Mouse (Mus musculus) embryonic facial prominence, embryonic 15.5 days (tissue): Measurements from ENCODE around the gene Rnf216. TPM values are rescaled to one million over a fixed set of nuclear protein-coding genes. Genes with fewer than 3 reads are reported as not detected.

Source experiments
- ATAC-seq: fragments of 200-750 bp; cut with Nextera tagmentation; 2 replicates; pipeline ENCODE4 v1.8.0; 2017; ENCODE audit warnings: low read depth, moderate TSS enrichment; ENCODE audit not compliant: insufficient number of reproducible peaks, low FRiP score, low TSS enrichment
- H3K27ac ChIP-seq: fragments of 300-500 bp; sonication (generic); replicated peaks from 2 replicates; pipeline ENCODE4 v1.5.1; 2015; ENCODE audit warnings: mild to moderate bottlenecking, inconsistent platforms
- H3K27me3 ChIP-seq: fragments of 300-500 bp; sonication (generic); 2 replicates; pipeline ENCODE4 v1.6.1; 2015; ENCODE audit warnings: inconsistent platforms
- H3K36me3 ChIP-seq: fragments of 300-500 bp; sonication (generic); 2 replicates; pipeline ENCODE4 v1.6.1; 2015; ENCODE audit warnings: mild to moderate bottlenecking, inconsistent platforms
- H3K4me1 ChIP-seq: fragments of 300-500 bp; sonication (generic); 2 replicates; pipeline ENCODE4 v1.6.1; 2015; ENCODE audit warnings: inconsistent platforms
- H3K4me2 ChIP-seq: fragments of 300-500 bp; sonication (generic); replicated peaks from 2 replicates; pipeline ENCODE4 v1.6.1; 2015; ENCODE audit warnings: mild to moderate bottlenecking, inconsistent platforms
- H3K4me3 ChIP-seq: fragments of 300-500 bp; sonication (generic); replicated peaks from 2 replicates; pipeline ENCODE4 v1.5.1; 2015; ENCODE audit warnings: mild to moderate bottlenecking, inconsistent platforms
- H3K9ac ChIP-seq: fragments of 300-500 bp; sonication (generic); 2 replicates; pipeline ENCODE4 v1.6.1; 2015; ENCODE audit warnings: inconsistent platforms
- H3K9me3 ChIP-seq: fragments of 300-500 bp; sonication (generic); replicated peaks from 2 replicates; pipeline ENCODE4 v1.6.1; 2016; ENCODE audit warnings: inconsistent platforms
- WGBS: fragments of 180-500 bp; shearing (Covaris S2); methylation state at CpG from one replicate; pipeline ENCODE4 v1.1.7; 2015; 5-methylcytosine and 5-hydroxymethylcytosine counted together
- polyA plus RNA-seq: library from polyadenylated mRNA; unstranded; fragments of >200 nt; fragmentation: Nextera tagmentation; extraction: Ambion mirVana; gene quantifications from 2 replicates; pipeline ENCODE4 v1.2.1, GENCODE M21; 2015

Rnf216 gene
- polyA plus RNA-seq, 1 experiment from 2014 or later = 41.2 TPM

DNA sequence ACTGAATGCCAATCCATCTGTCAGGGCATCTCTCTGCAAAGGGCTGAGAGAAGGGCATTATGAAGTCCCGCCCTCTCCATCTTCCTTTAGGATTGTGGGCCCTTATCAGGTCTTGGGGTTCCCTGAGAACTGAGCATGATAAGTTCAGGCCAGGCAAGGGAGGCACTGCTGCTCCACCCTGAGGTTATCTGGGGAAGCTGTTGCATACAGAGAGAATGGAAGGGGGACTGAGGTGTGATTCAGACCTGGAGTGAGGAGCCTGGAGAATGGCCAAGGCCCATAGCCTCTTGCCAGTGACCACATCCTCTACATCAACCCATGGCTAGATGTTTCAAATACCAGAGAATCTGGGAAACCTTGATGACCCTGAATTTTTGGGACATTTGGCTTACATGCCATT is 76.7 kb downstream of the Rnf216 start:
- Histone ChIP-seq H3K4me1 (peaks cover 11% of the 10 kb centered on the region), H3K27me3 (no peaks in the 10 kb centered on the region), H3K4me3 (no peak overlapping the region), H3K27ac (no peak overlapping the region), H3K9me3 (no peaks in the 10 kb centered on the region), H3K36me3 (peaks cover 8% of the 10 kb centered on the region; the same call in 1 of the 2 replicates), H3K9ac (no peak overlapping the region), H3K4me2 (no peak overlapping the region)
- 89% methylated on average over 1 of the region's 1 CpGs for WGBS
- no peak for ATAC-seq

DNA sequence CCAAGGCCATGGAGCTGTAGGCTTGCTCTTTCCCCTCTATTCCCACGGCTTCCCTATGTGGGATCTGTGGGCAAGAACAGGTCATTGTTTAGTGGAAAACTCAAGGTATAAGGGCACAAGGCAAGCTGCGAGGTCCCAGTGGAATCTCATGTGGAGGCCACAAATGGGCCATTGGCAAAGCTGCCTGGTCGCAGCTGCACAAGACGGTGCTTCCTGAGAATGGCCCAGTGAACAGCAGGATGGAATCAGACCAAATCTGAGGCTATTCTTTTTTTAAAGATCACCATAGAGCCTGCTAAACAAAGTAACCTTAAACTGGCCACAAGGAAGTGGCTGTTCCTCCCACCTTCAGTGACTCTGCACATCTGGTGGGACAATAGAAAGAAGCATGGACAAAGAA is 77.5 kb downstream of the Rnf216 start:
- Histone ChIP-seq H3K4me3 (no peak overlapping the region), H3K9ac (no peak overlapping the region), H3K9me3 (no peaks in the 10 kb centered on the region), H3K27me3 (no peaks in the 10 kb centered on the region), H3K36me3 (peaks cover 12% of the 10 kb centered on the region; the same call in 1 of the 2 replicates), H3K4me1 (peaks cover 11% of the 10 kb centered on the region), H3K4me2 (no peak overlapping the region), H3K27ac (no peak overlapping the region)
- WGBS = 82% methylated on average over 4 of the region's 4 CpGs
- no peak for ATAC-seq

DNA sequence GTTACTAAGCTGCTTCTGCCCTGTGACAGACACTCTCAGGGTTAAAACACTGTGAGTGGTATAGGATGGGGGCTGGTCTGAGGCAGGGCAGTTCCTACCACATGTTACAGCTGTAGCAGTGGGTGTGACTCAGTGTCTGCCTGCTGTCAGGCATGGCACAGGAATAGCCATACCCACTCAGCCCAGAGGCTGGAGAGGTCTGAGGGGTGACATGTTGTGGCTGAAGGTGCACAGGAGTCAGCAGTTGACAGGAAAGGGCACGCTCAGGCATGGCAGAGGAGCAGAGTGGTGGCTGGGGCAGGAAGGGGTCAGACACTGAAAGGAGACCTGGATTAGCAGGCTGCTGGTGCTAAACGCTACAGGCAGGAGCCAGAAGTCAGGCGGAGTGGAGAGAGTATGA is 78.7 kb downstream of the Rnf216 start:
- no peak for ATAC-seq
- peaks cover 11% of the 10 kb centered on the region for H3K4me1 ChIP-seq
- 58% methylated on average over 3 of the region's 3 CpGs for WGBS
- H3K4me2 ChIP-seq = no peak overlapping the region
- no peak overlapping the region for H3K9ac ChIP-seq
- no peak overlapping the region for H3K4me3 ChIP-seq
- H3K27me3 ChIP-seq = no peaks in the 10 kb centered on the region
- no peaks in the 10 kb centered on the region for H3K9me3 ChIP-seq
- no peak overlapping the region for H3K27ac ChIP-seq
- H3K36me3 ChIP-seq = peaks cover 12% of the 10 kb centered on the region; the same call in 1 of the 2 replicates

DNA sequence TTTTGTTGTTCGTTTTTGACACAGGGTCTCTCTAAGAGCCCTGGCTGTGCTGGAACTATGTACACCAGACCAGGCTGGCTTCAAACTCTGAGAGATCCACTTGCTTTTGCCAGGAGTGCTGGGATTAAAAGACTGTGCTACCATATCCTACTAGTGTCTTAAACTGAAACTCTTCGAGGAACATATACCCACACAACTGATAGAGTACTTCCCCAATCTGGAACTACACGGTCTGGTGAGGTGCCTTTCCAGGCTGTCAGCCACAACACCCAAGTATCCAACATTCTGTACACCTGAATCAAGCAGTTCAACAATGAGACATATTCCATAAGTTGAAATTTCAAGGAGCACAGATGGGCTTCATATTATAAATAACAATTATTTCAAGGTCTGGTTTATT is 79.5 kb downstream of the Rnf216 start:
- Histone ChIP-seq H3K4me2 (no peak overlapping the region), H3K36me3 (peaks cover 10% of the 10 kb centered on the region; the same call in 1 of the 2 replicates), H3K27me3 (no peaks in the 10 kb centered on the region), H3K9me3 (no peaks in the 10 kb centered on the region), H3K4me1 (peaks cover 11% of the 10 kb centered on the region), H3K4me3 (no peak overlapping the region), H3K27ac (no peak overlapping the region), H3K9ac (no peak overlapping the region)
- no peak for ATAC-seq
- 79% methylated on average over 3 of the region's 3 CpGs for WGBS

DNA sequence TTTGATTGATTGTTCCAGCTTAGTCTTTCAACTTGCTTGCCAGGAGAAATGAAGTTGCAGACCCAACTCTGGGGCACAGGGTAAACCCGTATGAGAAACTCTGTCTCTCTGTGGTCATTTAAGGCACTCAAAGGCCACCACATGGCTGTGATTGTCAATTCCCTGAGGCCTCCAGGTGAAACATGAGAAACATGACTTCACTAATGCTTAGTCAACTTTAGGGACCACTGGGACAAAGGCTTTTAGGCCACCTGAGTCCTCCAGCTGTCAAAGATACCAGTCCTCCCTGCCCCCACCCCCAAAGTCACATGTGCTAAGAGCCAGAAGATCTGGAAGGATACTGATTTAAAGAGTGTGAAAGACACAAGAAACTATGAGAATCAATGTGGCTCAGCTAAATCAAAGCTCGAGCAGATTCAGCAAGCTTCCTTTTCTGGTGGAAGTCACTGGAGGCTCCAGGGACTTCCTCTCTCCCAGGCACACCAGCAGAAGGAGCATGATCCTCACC is 80.1 kb downstream of the Rnf216 start:
- ATAC-seq = no peak
- no peaks in the 10 kb centered on the region for H3K27me3 ChIP-seq
- H3K9me3 ChIP-seq = no peaks in the 10 kb centered on the region
- H3K4me1 ChIP-seq = peaks cover 11% of the 10 kb centered on the region
- 27% methylated on average over 2 of the region's 2 CpGs for WGBS
- no peak overlapping the region for H3K4me3 ChIP-seq
- no peak overlapping the region for H3K4me2 ChIP-seq
- peaks cover 16% of the 10 kb centered on the region; the same call in 1 of the 2 replicates for H3K36me3 ChIP-seq
- H3K27ac ChIP-seq = peak overlapping the region; percentile 25; the same call in 1 of the 2 replicates
- no peak overlapping the region for H3K9ac ChIP-seq

DNA sequence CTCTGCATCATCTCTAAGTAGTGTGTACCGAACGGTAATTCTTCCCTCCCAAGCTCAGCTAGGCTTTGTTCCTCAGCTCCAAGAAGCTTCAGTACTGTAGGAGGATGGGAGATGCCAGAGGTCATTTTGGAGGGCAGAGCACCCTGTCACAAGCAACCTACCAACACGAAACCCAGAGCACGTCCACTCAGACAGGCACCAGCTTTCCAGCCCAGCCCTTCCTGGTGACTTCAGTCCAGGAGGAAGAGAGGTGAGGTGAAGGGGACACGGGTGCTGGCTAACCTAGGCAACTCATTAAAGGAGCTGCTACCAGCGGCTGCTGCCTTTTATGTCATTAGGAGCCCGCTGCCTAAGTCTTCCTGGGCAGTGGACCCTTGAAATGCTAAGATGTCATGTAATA is 81.1 kb downstream of the Rnf216 start:
- no peak overlapping the region for H3K4me2 ChIP-seq
- H3K9ac ChIP-seq = no peak overlapping the region

DNA sequence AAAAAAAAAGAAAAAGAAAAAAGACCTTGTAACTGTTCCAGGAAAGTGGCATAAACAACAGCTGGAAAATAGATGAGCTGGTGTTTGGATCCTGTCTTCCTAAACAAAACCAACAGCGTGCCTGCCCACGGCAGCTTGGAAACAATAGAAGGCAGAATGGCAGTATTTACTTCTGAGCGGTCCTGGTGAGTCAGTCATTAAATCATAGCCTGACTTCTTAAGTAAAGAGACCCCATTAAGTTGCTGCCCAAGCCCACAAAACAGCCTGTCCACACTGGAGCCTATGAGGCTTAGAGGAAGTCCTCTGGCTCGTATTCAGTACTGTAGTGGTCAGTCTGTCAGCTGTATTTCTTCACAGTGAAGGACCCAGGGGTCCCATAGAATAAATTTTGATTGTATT is 81.6 kb downstream of the Rnf216 start:
- no peaks in the 10 kb centered on the region for H3K9me3 ChIP-seq
- H3K4me1 ChIP-seq = peaks cover 11% of the 10 kb centered on the region
- H3K4me2 ChIP-seq = no peak overlapping the region
- peaks cover 30% of the 10 kb centered on the region for H3K36me3 ChIP-seq
- no peak for ATAC-seq
- 69% methylated on average over 4 of the region's 4 CpGs for WGBS
- H3K27ac ChIP-seq = 0 out of 2 replicates have a peak overlapping the region, but pooled peaks have one; percentile 39
- H3K4me3 ChIP-seq = no peak overlapping the region
- no peak overlapping the region for H3K9ac ChIP-seq
- H3K27me3 ChIP-seq = no peaks in the 10 kb centered on the region

More for the DNA sequence above, 81.1 kb downstream of the Rnf216 start:
- Histone ChIP-seq H3K4me1 (peaks cover 11% of the 10 kb centered on the region), H3K4me3 (no peak overlapping the region), H3K9me3 (no peaks in the 10 kb centered on the region), H3K27ac (peak overlapping the region; percentile 39; the same call in 1 of the 2 replicates), H3K27me3 (no peaks in the 10 kb centered on the region), H3K36me3 (peaks cover 25% of the 10 kb centered on the region)
- no peak for ATAC-seq
- 53% methylated on average over 7 of the region's 7 CpGs for WGBS

DNA sequence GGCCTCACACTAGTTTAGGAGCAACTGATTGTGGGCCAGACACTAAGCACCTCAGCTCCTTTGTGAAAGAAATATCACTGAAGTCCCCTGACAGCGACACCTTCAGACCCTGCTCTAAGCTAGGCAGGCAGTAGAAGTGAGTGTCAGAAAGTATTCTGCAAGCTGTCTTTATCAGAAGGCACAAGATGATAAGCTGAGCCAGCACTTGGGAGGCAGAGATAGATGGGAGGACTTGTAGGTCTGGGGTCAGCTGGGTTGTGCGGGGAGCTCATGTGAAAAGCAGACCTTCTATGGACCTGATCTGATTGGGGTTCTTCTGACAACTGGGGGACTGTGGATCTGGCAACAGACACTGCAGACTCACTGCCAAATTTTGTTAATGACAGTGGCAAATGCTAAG is 88.9 kb downstream of the Rnf216 start:
- WGBS = 96% methylated on average over 2 of the region's 2 CpGs
- no peak overlapping the region for H3K4me2 ChIP-seq
- ATAC-seq = no peak

DNA sequence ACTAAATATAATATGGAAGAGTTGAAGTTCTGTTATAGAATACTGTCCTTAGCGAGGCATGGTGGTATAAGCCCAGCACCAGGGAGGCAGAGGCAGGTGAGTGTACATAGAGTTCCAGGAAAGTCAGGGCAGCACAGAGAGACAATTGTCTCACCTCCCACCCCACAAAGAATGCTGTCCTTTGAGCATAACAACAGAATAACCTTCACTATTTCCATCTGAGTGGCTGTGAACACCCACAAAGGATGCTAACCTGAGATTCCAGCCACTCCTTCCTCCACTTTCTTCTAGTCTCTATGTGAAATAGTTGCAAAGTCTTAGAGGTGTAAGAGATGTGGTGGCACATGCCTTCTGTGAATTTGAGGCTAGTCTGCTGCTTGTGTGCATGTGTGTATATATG is 89.8 kb downstream of the Rnf216 start:
- Histone ChIP-seq H3K27me3 (no peaks in the 10 kb centered on the region), H3K27ac (no peak overlapping the region), H3K9me3 (no peaks in the 10 kb centered on the region), H3K9ac (no peak overlapping the region), H3K4me2 (no peak overlapping the region), H3K36me3 (peaks cover 53% of the 10 kb centered on the region), H3K4me3 (no peak overlapping the region), H3K4me1 (no peaks in the 10 kb centered on the region)
- 83% methylated on average over 1 of the region's 1 CpGs for WGBS
- ATAC-seq = no peak

More for the DNA sequence above, 88.9 kb downstream of the Rnf216 start:
- Histone ChIP-seq H3K4me3 (no peak overlapping the region), H3K27me3 (no peaks in the 10 kb centered on the region), H3K9me3 (no peaks in the 10 kb centered on the region), H3K4me1 (no peaks in the 10 kb centered on the region), H3K36me3 (peaks cover 56% of the 10 kb centered on the region), H3K27ac (no peak overlapping the region), H3K9ac (no peak overlapping the region)

DNA sequence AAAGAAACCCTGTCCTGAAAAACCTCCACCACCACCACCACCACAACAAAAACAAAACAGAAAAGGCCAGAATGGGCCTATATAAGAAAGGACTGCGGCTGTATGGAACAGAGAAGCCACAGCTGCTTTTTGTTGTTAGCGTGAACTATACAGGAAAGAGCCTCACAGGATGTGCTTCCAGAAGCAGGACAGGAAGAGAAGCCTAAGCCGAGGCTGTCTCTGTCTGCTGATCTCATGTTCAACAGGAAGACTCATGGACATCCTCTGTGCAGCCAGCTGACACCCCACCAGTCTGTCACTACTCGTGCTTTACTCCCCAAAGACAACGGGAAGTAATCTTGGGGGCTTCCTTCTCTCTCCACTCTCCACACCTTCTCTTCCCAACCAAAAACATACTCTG is 95.4 kb downstream of the Rnf216 start:
- H3K36me3 ChIP-seq = peaks cover 55% of the 10 kb centered on the region
- H3K4me3 ChIP-seq = no peak overlapping the region
- no peak overlapping the region for H3K4me2 ChIP-seq
- no peak for ATAC-seq
- no peak overlapping the region for H3K9ac ChIP-seq
- no peaks in the 10 kb centered on the region for H3K9me3 ChIP-seq
- no peak overlapping the region for H3K27ac ChIP-seq
- 67% methylated on average over 5 of the region's 5 CpGs for WGBS
- no peaks in the 10 kb centered on the region for H3K4me1 ChIP-seq
- H3K27me3 ChIP-seq = no peaks in the 10 kb centered on the region

DNA sequence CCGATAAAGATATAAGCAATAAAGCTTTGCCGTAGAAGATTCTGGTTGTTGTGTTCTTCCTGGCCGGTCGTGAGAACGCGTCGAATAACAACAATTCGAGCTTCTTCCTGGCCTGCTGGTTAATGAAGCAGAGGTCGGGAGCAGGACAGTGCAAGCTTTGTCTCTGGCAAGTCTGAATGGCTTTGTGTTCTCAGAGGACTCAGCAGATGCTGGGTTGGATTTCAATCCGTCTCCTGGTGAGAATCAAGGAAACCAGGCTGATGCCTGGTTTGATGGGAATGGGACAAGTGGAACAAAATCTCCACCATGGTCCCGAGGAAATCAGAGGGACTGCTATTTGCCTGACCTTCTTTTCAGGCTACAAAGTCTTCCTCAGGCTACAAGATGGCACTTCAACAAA is 103.4 kb downstream of the Rnf216 start:
- no peak for ATAC-seq
- peaks cover 41% of the 10 kb centered on the region for H3K36me3 ChIP-seq
- peak overlapping the region; percentile 34; the same call in 1 of the 2 replicates for H3K27ac ChIP-seq
- no peak overlapping the region for H3K4me2 ChIP-seq
- H3K4me3 ChIP-seq = no peak overlapping the region
- no peaks in the 10 kb centered on the region for H3K27me3 ChIP-seq
- 41% methylated on average over 11 of the region's 11 CpGs for WGBS
- peaks cover 10% of the 10 kb centered on the region; the same call in 1 of the 2 replicates for H3K4me1 ChIP-seq
- no peak overlapping the region for H3K9ac ChIP-seq
- H3K9me3 ChIP-seq = no peaks in the 10 kb centered on the region
